Mouse (Mus musculus) limb, embryonic 13.5 days (tissue): ENCODE data around the gene Senp1. TPM values are rescaled to one million over a fixed set of nuclear protein-coding genes. Genes with fewer than 3 reads are reported as not detected.

ENCODE experiments used
- ATAC-seq: fragments of 200-750 bp; cut with Nextera tagmentation; 2 replicates; pipeline ENCODE4 v1.8.0; 2017; ENCODE audit warnings: low read depth, moderate number of reproducible peaks, moderate TSS enrichment; ENCODE audit not compliant: low FRiP score
- H3K27ac ChIP-seq: fragments of 300-500 bp; sonication (generic); 2 replicates; pipeline ENCODE4 v1.5.1; 2015; ENCODE audit warnings: inconsistent platforms, mild to moderate bottlenecking, moderate library complexity
- H3K27me3 ChIP-seq: fragments of 300-500 bp; sonication (generic); 2 replicates; pipeline ENCODE4 v1.6.1; 2015; ENCODE audit warnings: mild to moderate bottlenecking, inconsistent platforms
- H3K36me3 ChIP-seq: fragments of 300-500 bp; sonication (generic); 2 replicates; pipeline ENCODE4 v1.6.1; 2015; ENCODE audit warnings: inconsistent platforms, mild to moderate bottlenecking, moderate library complexity
- H3K4me1 ChIP-seq: fragments of 300-500 bp; sonication (generic); 2 replicates; pipeline ENCODE4 v1.6.1; 2015; ENCODE audit warnings: inconsistent platforms
- H3K4me2 ChIP-seq: fragments of 300-500 bp; sonication (generic); replicated peaks from 2 replicates; pipeline ENCODE4 v1.6.1; 2015; ENCODE audit warnings: inconsistent platforms, mild to moderate bottlenecking, moderate library complexity
- H3K4me3 ChIP-seq: fragments of 300-500 bp; sonication (generic); 2 replicates; pipeline ENCODE4 v1.5.1; 2015; ENCODE audit warnings: moderate library complexity, mild to moderate bottlenecking, inconsistent platforms
- H3K9ac ChIP-seq: fragments of 300-500 bp; sonication (generic); 2 replicates; pipeline ENCODE4 v1.6.1; 2015; ENCODE audit warnings: mild to moderate bottlenecking, inconsistent platforms
- H3K9me3 ChIP-seq: fragments of 300-500 bp; sonication (generic); 2 replicates; pipeline ENCODE4 v1.6.1; 2016; ENCODE audit warnings: inconsistent platforms
- WGBS: fragments of 180-500 bp; shearing (Covaris S2); methylation state at CpG from one replicate; pipeline ENCODE4 v1.1.7; 2015; 5-methylcytosine and 5-hydroxymethylcytosine counted together
- polyA plus RNA-seq: library from polyadenylated mRNA; unstranded; fragments of >200 nt; fragmentation: Nextera tagmentation; extraction: Ambion mirVana; gene quantifications from 2 replicates; pipeline ENCODE4 v1.2.1, GENCODE M21; 2015

Gene Senp1
- polyA plus RNA-seq, 1 experiment from 2014 or later, result 38.8 TPM

GRCm38 (mm10) chr15:98036578-98036977, 57.0 kb downstream of the Senp1 start:
- Histone ChIP-seq H3K9ac (no peak overlapping the region), H3K4me2 (no peak overlapping the region), H3K4me1 (peaks cover 31% of the 10 kb centered on the region), H3K9me3 (no peaks in the 10 kb centered on the region), H3K36me3 (peaks cover 55% of the 10 kb centered on the region), H3K27me3 (no peaks in the 10 kb centered on the region), H3K4me3 (no peak overlapping the region), H3K27ac (no peak overlapping the region)
- no peak for ATAC-seq
- 92% methylated on average over 5 of the region's 5 CpGs for WGBS

- 5% methylated on average over 3 of the region's 3 CpGs for WGBS
- no peak overlapping the region for H3K4me2 ChIP-seq
- no peaks in the 10 kb centered on the region for H3K9me3 ChIP-seq
- H3K9ac ChIP-seq, result no peak overlapping the region; the same call in 1 of the 2 replicates
- ATAC-seq, result no peak
- H3K4me3 ChIP-seq, result no peak overlapping the region
- H3K36me3 ChIP-seq, result peaks cover 41% of the 10 kb centered on the region
- no peaks in the 10 kb centered on the region for H3K27me3 ChIP-seq
- H3K27ac ChIP-seq, result peak overlapping the region; percentile 86; the same call in 1 of the 2 replicates
- peaks cover 43% of the 10 kb centered on the region for H3K4me1 ChIP-seq
Measured at GRCm38 (mm10) chr15:98035076-98035755, 58.3 kb downstream of the Senp1 start.

- no peak overlapping the region for H3K4me3 ChIP-seq
- H3K9me3 ChIP-seq, result no peaks in the 10 kb centered on the region
- peaks cover 25% of the 10 kb centered on the region for H3K36me3 ChIP-seq
- H3K4me2 ChIP-seq, result no peak overlapping the region
- no peak overlapping the region for H3K9ac ChIP-seq
- 64% methylated on average over 9 of the region's 9 CpGs for WGBS
- peaks cover 56% of the 10 kb centered on the region for H3K4me1 ChIP-seq
- H3K27me3 ChIP-seq, result no peaks in the 10 kb centered on the region
- ATAC-seq, result peak; percentile 80
- peak overlapping the region; percentile 86 for H3K27ac ChIP-seq
Measured at GRCm38 (mm10) chr15:98033233-98033748, 60.3 kb downstream of the Senp1 start.

- 80% methylated on average over 6 of the region's 6 CpGs for WGBS
- H3K27ac ChIP-seq, result peak overlapping the region; percentile 73; the same call in 1 of the 2 replicates
- H3K9me3 ChIP-seq, result no peaks in the 10 kb centered on the region
- H3K4me1 ChIP-seq, result peaks cover 77% of the 10 kb centered on the region
- H3K36me3 ChIP-seq, result no peaks in the 10 kb centered on the region
- no peak overlapping the region for H3K4me2 ChIP-seq
- H3K9ac ChIP-seq, result no peak overlapping the region
- no peaks in the 10 kb centered on the region for H3K27me3 ChIP-seq
- no peak overlapping the region for H3K4me3 ChIP-seq
- ATAC-seq, result no peak
Measured at GRCm38 (mm10) chr15:98029798-98030197, 63.7 kb downstream of the Senp1 start.

- ATAC-seq, result peak; percentile 80
- WGBS, result 29% methylated on average over 12 of the region's 12 CpGs
- peak overlapping the region; percentile 38 for H3K4me2 ChIP-seq
Measured at GRCm38 (mm10) chr15:98026967-98027904, 66.3 kb downstream of the Senp1 start.

GRCm38 (mm10) chr15:98025611-98026010, 67.9 kb downstream of the Senp1 start:
- no peaks in the 10 kb centered on the region for H3K9me3 ChIP-seq
- H3K4me1 ChIP-seq, result peaks cover 58% of the 10 kb centered on the region
- peak overlapping the region; percentile 91 for H3K27ac ChIP-seq
- no peaks in the 10 kb centered on the region for H3K36me3 ChIP-seq
- no peak overlapping the region for H3K4me3 ChIP-seq
- ATAC-seq, result no peak
- no peak overlapping the region for H3K9ac ChIP-seq
- 31% methylated on average over 4 of the region's 4 CpGs for WGBS
- peak overlapping the region; percentile 38; the same call in 1 of the 2 replicates for H3K4me2 ChIP-seq
- no peaks in the 10 kb centered on the region for H3K27me3 ChIP-seq

More at GRCm38 (mm10) chr15:98026967-98027904, 66.3 kb downstream of the Senp1 start:
- Histone ChIP-seq H3K9ac (peak overlapping the region; percentile 50; the same call in 1 of the 2 replicates), H3K4me3 (no peak overlapping the region), H3K27me3 (no peaks in the 10 kb centered on the region), H3K4me1 (peaks cover 62% of the 10 kb centered on the region), H3K9me3 (no peaks in the 10 kb centered on the region), H3K27ac (peak overlapping the region; percentile 91), H3K36me3 (no peaks in the 10 kb centered on the region)

- Histone ChIP-seq H3K4me2 (no peak overlapping the region), H3K27me3 (no peaks in the 10 kb centered on the region), H3K4me1 (peaks cover 51% of the 10 kb centered on the region), H3K9me3 (no peaks in the 10 kb centered on the region), H3K9ac (no peak overlapping the region), H3K27ac (no peak overlapping the region), H3K36me3 (no peaks in the 10 kb centered on the region), H3K4me3 (no peak overlapping the region)
- WGBS, result 37% methylated on average over 3 of the region's 3 CpGs
- no peak for ATAC-seq
Measured at GRCm38 (mm10) chr15:98023137-98023536, 70.4 kb downstream of the Senp1 start.

GRCm38 (mm10) chr15:98021886-98022285, 71.7 kb downstream of the Senp1 start:
- no peak overlapping the region for H3K4me3 ChIP-seq
- no peak overlapping the region for H3K9ac ChIP-seq
- H3K4me1 ChIP-seq, result peaks cover 39% of the 10 kb centered on the region
- H3K9me3 ChIP-seq, result no peaks in the 10 kb centered on the region
- 3% methylated on average over 2 of the region's 2 CpGs for WGBS
- H3K27ac ChIP-seq, result no peak overlapping the region
- H3K4me2 ChIP-seq, result no peak overlapping the region
- H3K36me3 ChIP-seq, result no peaks in the 10 kb centered on the region
- no peak for ATAC-seq
- no peaks in the 10 kb centered on the region for H3K27me3 ChIP-seq

GRCm38 (mm10) chr15:98019047-98019446, 74.5 kb downstream of the Senp1 start:
- H3K36me3 ChIP-seq, result no peaks in the 10 kb centered on the region
- no peak overlapping the region for H3K4me2 ChIP-seq
- H3K9ac ChIP-seq, result no peak overlapping the region
- WGBS, result 76% methylated on average over 3 of the region's 3 CpGs
- no peak overlapping the region for H3K4me3 ChIP-seq
- H3K27me3 ChIP-seq, result no peaks in the 10 kb centered on the region
- H3K27ac ChIP-seq, result no peak overlapping the region; the same call in 1 of the 2 replicates
- no peak for ATAC-seq
- no peaks in the 10 kb centered on the region for H3K9me3 ChIP-seq
- peaks cover 28% of the 10 kb centered on the region; the same call in 1 of the 2 replicates for H3K4me1 ChIP-seq

GRCm38 (mm10) chr15:98017925-98018324, 75.6 kb downstream of the Senp1 start:
- Histone ChIP-seq H3K27ac (no peak overlapping the region), H3K4me2 (no peak overlapping the region), H3K9ac (no peak overlapping the region), H3K4me1 (peaks cover 28% of the 10 kb centered on the region; the same call in 1 of the 2 replicates), H3K36me3 (no peaks in the 10 kb centered on the region), H3K9me3 (no peaks in the 10 kb centered on the region), H3K4me3 (no peak overlapping the region), H3K27me3 (no peaks in the 10 kb centered on the region)
- no peak for ATAC-seq
- 74% methylated on average over 4 of the region's 4 CpGs for WGBS

- Histone ChIP-seq H3K9ac (no peak overlapping the region), H3K4me3 (no peak overlapping the region), H3K4me1 (peaks cover 30% of the 10 kb centered on the region), H3K36me3 (no peaks in the 10 kb centered on the region), H3K9me3 (no peaks in the 10 kb centered on the region), H3K27ac (no peak overlapping the region), H3K27me3 (no peaks in the 10 kb centered on the region), H3K4me2 (no peak overlapping the region)
- WGBS, result 77% methylated on average over 6 of the region's 6 CpGs
- no peak for ATAC-seq
Measured at GRCm38 (mm10) chr15:98012810-98013209, 80.7 kb downstream of the Senp1 start.

GRCm38 (mm10) chr15:98005181-98005580, 88.4 kb downstream of the Senp1 start:
- Histone ChIP-seq H3K9ac (peak overlapping the region; percentile 93), H3K27ac (peak overlapping the region; percentile 97), H3K4me3 (peak overlapping the region; percentile 67), H3K9me3 (no peaks in the 10 kb centered on the region), H3K4me1 (peaks cover 54% of the 10 kb centered on the region), H3K36me3 (no peaks in the 10 kb centered on the region), H3K4me2 (peak overlapping the region; percentile 86), H3K27me3 (peaks cover 35% of the 10 kb centered on the region)
- ATAC-seq, result no peak
- 9% methylated on average over 11 of the region's 11 CpGs for WGBS
